Mouse (Mus musculus) left cerebral cortex, adult 2 months (tissue): ENCODE results near the gene Polr3b. TPM values are rescaled to one million over a fixed set of nuclear protein-coding genes. Genes with fewer than 3 reads are reported as not detected.
A peak's percentile ranks its signal among the peaks of the same experiment; 100 is the strongest.

Experiments used
- DNase-seq, 2 experiments: peaks; one replicate each; pipeline ENCODE4 v3.0.0; 2021 to 2022; ENCODE audit warnings: low spot score in 2 of 2, mixed read lengths in 1 of 2; ENCODE audit errors: extremely low spot score in 1 of 2
- H3K27ac ChIP-seq: fragments of 200-600 bp; 2 replicates; pipeline ENCODE4 v1.8.1; 2022
- H3K4me3 ChIP-seq: fragments of 200-600 bp; 2 replicates; pipeline ENCODE4 v1.8.1; 2022
- CTCF ChIP-seq: fragments of 200-600 bp; IDR thresholded peaks from 2 replicates; pipeline ENCODE4 v1.8.1; 2022; ENCODE audit warnings: antibody characterized with exemption, mild to moderate bottlenecking, moderate library complexity
- intact Hi-C: fragments of 180-260 bp; cut with DNase I; formaldehyde crosslinking; loops from one replicate; pipeline ENCODE4 v1.15.1; 2025
- total RNA-seq, 2 experiments: library from RNA; stranded (reverse); gene quantifications; 2 replicates each; pipeline ENCODE4 v1.2.3; 2021

Gene Polr3b
- total RNA-seq, 2 experiments from 2014 or later = 15.4 to 17.1 TPM

- H3K4me3 ChIP-seq = no peak overlapping the region
- H3K27ac ChIP-seq = no peak overlapping the region
- DNase-seq = no peak
- TF ChIP-seq CTCF = no peak
- intact Hi-C loops = no loop called here
Observed at GRCm38 (mm10) chr10:84702115-84702514, 80.0 kb downstream of the Polr3b start.

DNA sequence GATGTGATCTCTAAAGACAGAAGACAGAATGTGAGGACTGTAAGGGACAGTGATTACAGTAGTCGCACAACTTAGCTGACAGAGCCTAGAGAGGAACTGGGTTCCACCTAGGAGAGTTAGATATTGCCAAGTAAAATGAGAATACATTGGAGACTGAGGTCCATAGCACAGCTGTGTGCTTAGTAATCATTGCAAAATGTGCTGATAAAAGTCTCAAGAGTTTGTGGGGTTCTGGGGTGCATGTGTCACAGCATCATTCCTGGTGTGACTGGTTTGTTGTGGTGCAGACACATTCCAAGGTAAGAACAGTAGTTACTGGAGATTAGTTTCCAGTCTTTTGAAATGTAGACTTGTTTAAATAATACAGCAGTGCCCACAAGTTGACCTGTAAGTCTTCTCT lies 82.5 kb downstream of the Polr3b start:
- H3K27ac ChIP-seq = no peak overlapping the region
- no peak for TF ChIP-seq CTCF
- intact Hi-C loops = no loop called here
- no peak overlapping the region for H3K4me3 ChIP-seq
- no peak for DNase-seq

DNA sequence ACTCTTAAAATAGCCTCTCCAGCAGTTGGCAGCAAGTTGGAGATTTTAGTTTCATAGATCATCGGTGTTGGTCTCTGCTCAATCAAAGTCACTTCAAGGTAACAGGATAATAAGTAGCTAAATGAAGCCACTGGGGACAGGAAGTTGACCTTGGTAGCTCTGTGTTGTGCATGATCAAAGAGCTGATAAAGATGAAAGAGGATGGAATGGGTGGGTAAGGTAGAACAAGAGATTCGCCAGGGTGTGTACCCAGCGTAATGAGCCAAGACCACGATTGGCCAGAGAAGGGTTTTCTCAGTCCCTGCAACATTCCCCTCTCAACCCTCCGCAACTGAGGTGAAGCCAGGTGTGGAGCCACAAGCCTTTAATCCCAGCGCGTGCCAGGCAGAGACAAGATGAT lies 83.1 kb downstream of the Polr3b start:
- intact Hi-C loops = loop anchor here (5.0 kb wide), 1 partner anchor 282 kb away; no protein-coding TSS in a partner anchor
- TF ChIP-seq CTCF = no peak
- H3K27ac ChIP-seq = no peak overlapping the region
- DNase-seq = no peak
- no peak overlapping the region for H3K4me3 ChIP-seq

- H3K4me3 ChIP-seq = no peak overlapping the region
- DNase-seq = no peak
- H3K27ac ChIP-seq = no peak overlapping the region
- intact Hi-C loops = loop anchor here (5.0 kb wide), 1 partner anchor 281 kb away; no protein-coding TSS in a partner anchor
- no peak for TF ChIP-seq CTCF
Observed at GRCm38 (mm10) chr10:84706543-84706942, 84.5 kb downstream of the Polr3b start.

DNA sequence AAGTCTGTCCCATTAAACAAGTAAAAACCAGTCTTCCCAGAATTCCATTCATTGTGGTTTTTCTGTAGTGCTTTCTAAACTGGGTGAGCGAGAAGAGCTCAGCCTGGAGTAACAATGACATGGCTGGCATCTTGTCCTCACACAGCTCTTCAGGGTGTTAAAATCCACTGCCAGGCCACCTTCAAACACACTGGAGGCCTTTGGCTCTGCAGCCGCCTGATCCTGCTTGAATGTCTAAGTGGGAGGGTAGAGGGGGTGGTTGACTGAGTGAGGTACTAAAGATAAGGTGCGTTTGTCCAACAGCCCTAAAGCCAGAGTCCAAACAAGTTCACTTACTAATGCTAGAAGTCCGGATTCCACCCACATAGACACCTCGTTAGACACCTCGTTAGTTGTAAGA lies 85.1 kb downstream of the Polr3b start:
- no peak for DNase-seq
- intact Hi-C loops = loop anchor here (5.0 kb wide), 1 partner anchor 280 kb away; no protein-coding TSS in a partner anchor
- no peak overlapping the region for H3K27ac ChIP-seq
- H3K4me3 ChIP-seq = no peak overlapping the region
- TF ChIP-seq CTCF = no peak

- Histone ChIP-seq H3K27ac (no peak overlapping the region), H3K4me3 (no peak overlapping the region)
- no peak for DNase-seq
- TF ChIP-seq CTCF = no peak
- intact Hi-C loops = loop anchor here (5.0 kb wide), 1 partner anchor 279 kb away; no protein-coding TSS in a partner anchor
Observed at GRCm38 (mm10) chr10:84707752-84708530, 85.8 kb downstream of the Polr3b start.

DNA sequence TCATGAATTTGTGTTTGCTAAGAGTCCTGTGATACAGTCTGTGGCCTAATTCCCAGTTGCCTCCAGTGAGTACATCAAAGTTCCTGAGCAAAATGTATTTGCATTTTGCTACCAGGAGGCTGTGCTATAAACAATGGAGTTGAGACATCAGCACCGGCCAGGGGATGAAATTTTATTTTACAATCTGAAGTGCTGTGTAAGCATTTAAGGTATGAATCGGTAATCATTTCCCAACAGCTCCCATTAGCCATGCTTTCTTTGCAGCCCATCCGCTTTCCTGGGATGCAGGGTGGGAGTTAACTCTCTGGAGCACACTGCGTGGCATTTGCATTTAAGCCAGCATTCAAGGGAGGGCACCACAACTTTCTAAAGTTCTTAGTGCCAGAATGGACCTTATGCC lies 88.1 kb downstream of the Polr3b start:
- intact Hi-C loops = loop anchor here (5.0 kb wide), 1 partner anchor 197 kb away; no protein-coding TSS in a partner anchor
- peak; percentile 30 for TF ChIP-seq CTCF
- no peak for DNase-seq
- no peak overlapping the region for H3K27ac ChIP-seq
- H3K4me3 ChIP-seq = no peak overlapping the region

DNA sequence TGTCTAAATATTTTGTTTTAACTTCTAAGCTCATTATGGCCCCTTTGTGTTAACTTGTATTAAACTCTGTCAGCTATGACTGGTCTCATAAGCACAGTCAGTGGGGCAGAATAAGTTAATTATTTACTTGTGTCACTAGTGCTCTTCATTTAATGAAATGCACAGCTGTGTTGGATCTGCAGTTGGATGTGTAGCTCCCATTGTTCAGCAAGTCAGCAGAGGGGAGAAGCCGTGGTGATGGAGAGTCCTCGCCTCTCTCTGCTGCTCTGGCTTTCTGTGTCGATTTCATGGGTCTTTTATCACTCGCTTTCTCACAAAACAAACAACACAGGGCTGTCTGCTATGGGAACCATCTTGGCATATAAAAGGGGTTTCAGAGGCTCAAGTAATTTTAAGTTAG lies 88.7 kb downstream of the Polr3b start:
- no peak overlapping the region for H3K27ac ChIP-seq
- no peak overlapping the region for H3K4me3 ChIP-seq
- no peak for DNase-seq
- TF ChIP-seq CTCF = no peak
- intact Hi-C loops = loop anchor here (5.0 kb wide), 1 partner anchor 196 kb away; no protein-coding TSS in a partner anchor

GRCm38 (mm10) chr10:84711479-84711878 lies 89.4 kb downstream of the Polr3b start:
- no peak overlapping the region for H3K4me3 ChIP-seq
- TF ChIP-seq CTCF = no peak
- no peak overlapping the region for H3K27ac ChIP-seq
- intact Hi-C loops = loop anchor here (5.0 kb wide), 1 partner anchor 196 kb away; no protein-coding TSS in a partner anchor
- no peak for DNase-seq

- DNase-seq = no peak
- peak; percentile 52 for TF ChIP-seq CTCF
- Histone ChIP-seq H3K4me3 (no peak overlapping the region), H3K27ac (no peak overlapping the region)
- intact Hi-C loops = loop anchor here (5.0 kb wide), 1 partner anchor 195 kb away; no protein-coding TSS in a partner anchor
Observed at GRCm38 (mm10) chr10:84711940-84712339, 89.8 kb downstream of the Polr3b start.

GRCm38 (mm10) chr10:84712532-84712931 lies 90.4 kb downstream of the Polr3b start:
- no peak overlapping the region for H3K4me3 ChIP-seq
- TF ChIP-seq CTCF = no peak
- intact Hi-C loops = loop anchor here (5.0 kb wide), 1 partner anchor 195 kb away; no protein-coding TSS in a partner anchor
- H3K27ac ChIP-seq = no peak overlapping the region
- DNase-seq = no peak

- DNase-seq = no peak
- no peak for TF ChIP-seq CTCF
- intact Hi-C loops = loop anchor here (5.0 kb wide), 1 partner anchor 194 kb away; no protein-coding TSS in a partner anchor
Observed at GRCm38 (mm10) chr10:84713043-84713442, 91.0 kb downstream of the Polr3b start.

More at GRCm38 (mm10) chr10:84713043-84713442, 91.0 kb downstream of the Polr3b start:
- H3K27ac ChIP-seq = no peak overlapping the region
- no peak overlapping the region for H3K4me3 ChIP-seq
